Mouse (Mus musculus): Measurements from ENCODE around the gene Gm7942. TPM values are rescaled to one million over a fixed set of nuclear protein-coding genes. Genes with fewer than 3 reads are reported as not detected.
"Not testable (repeated sequence)": the region's sequence is repeated elsewhere in the genome, so short reads cannot be mapped to it uniquely, and the experiment has no call there.

Gm7942 gene
- not detected for total RNA-seq (2021)

GRCm38 (mm10) chr5:95106638-95107037 is at the start of gene Gm7942:
Gene Gm7942 (plus strand): TSS chr5:95106938.
- DNase-seq: not testable (repeated sequence)

Other genes starting within 250 kb of the Gm7942 start
- not detected for gene Gm3183, start 241.5 kb upstream of the Gm7942 start, total RNA-seq (2021)
- gene Gm6367, start 118.3 kb upstream of the Gm7942 start, total RNA-seq (2021): not detected
- gene Gm16513, start 75.7 kb downstream of the Gm7942 start, total RNA-seq (2021): not detected
- not detected for gene Gm10424, start 165.8 kb downstream of the Gm7942 start, total RNA-seq (2021)
- not detected for gene Gm3259, start 199.0 kb downstream of the Gm7942 start, total RNA-seq (2021)

Data from heart, postnatal 4 days (tissue).